Mouse (Mus musculus) small intestine, adult 2 months (tissue): ENCODE data around the gene Cs. TPM values are rescaled to one million over a fixed set of nuclear protein-coding genes. Genes with fewer than 3 reads are reported as not detected.
"Not testable (repeated sequence)": the region's sequence is repeated elsewhere in the genome, so short reads cannot be mapped to it uniquely, and the experiment has no call there.

ENCODE experiments used
- H3K27ac ChIP-seq: fragments of 200-500 bp; 2 replicates; pipeline ENCODE4 v1.5.1; 2012; ENCODE audit warnings: low read depth, low read length, control low read depth, inconsistent platforms; ENCODE audit not compliant: insufficient read depth
- H3K27me3 ChIP-seq: fragments of 200-500 bp; 2 replicates; pipeline ENCODE4 v1.6.1; 2012; ENCODE audit warnings: mild to moderate bottlenecking, moderate library complexity, low read length, inconsistent platforms; ENCODE audit not compliant: control insufficient read depth, insufficient read depth
- H3K36me3 ChIP-seq: fragments of 200-500 bp; 2 replicates; pipeline ENCODE4 v1.6.1; 2012; ENCODE audit warnings: mild to moderate bottlenecking, low read length, control low read depth, inconsistent platforms; ENCODE audit not compliant: control insufficient read depth, insufficient read depth
- H3K4me1 ChIP-seq: fragments of 200-500 bp; 2 replicates; pipeline ENCODE4 v1.6.1; 2012; ENCODE audit warnings: low read length, inconsistent platforms, mixed read lengths; ENCODE audit not compliant: control insufficient read depth, insufficient read depth, insufficient read length
- H3K4me3 ChIP-seq: fragments of 200-500 bp; 2 replicates; pipeline ENCODE4 v1.5.1; 2012; ENCODE audit warnings: low read depth, mild to moderate bottlenecking, control low read depth, inconsistent platforms, low read length, moderate library complexity
- CTCF ChIP-seq: fragments of 200-500 bp; IDR thresholded peaks from 2 replicates; pipeline ENCODE4 v1.5.1; 2012; ENCODE audit warnings: low read depth, mild to moderate bottlenecking, control low read depth, inconsistent platforms, low read length, moderate library complexity, mixed read lengths; ENCODE audit not compliant: insufficient replicate concordance, insufficient read length; ENCODE audit errors: extremely low read depth
- POLR2A ChIP-seq: fragments of 200-500 bp; IDR thresholded peaks from 2 replicates; pipeline ENCODE4 v1.6.1; 2012; ENCODE audit warnings: low read depth, mild to moderate bottlenecking, control low read depth, inconsistent platforms, low read length, moderate library complexity
- WGBS: fragments of 180-500 bp; shearing (Covaris S2); methylation state at CpG from one replicate; pipeline ENCODE4 v1.1.7; 2018; 5-methylcytosine and 5-hydroxymethylcytosine counted together
- polyA plus RNA-seq: library from polyadenylated mRNA; depleted of rRNA; stranded (reverse); fragments of >200 nt; gene quantifications from 2 replicates; pipeline ENCODE4 v1.2.3, GENCODE M21; 2012

Cs gene
- polyA plus RNA-seq, 1 experiment = 588 TPM

GRCm38 (mm10) chr10:128322141-128323108, 15.1 kb upstream of the Cs start, which contains the start of gene Cnpy2:
Gene Cnpy2 (plus strand): TSS chr10:128322459.
- TF ChIP-seq POLR2A (peak; percentile 35), CTCF (no peak)
- H3K36me3 ChIP-seq = peaks cover 48% of the 10 kb centered on the region
- peak within 1 kb of the TSS; percentile 88 for H3K4me3 ChIP-seq
- under 1% methylated on average over 40 of the region's 40 CpGs for WGBS
- H3K27ac ChIP-seq = peak within 1 kb of the TSS; percentile 80
- H3K27me3 ChIP-seq = no peaks in the 10 kb centered on the region
- peaks cover 6% of the 10 kb centered on the region; the same call in 1 of the 2 replicates for H3K4me1 ChIP-seq

- Histone ChIP-seq H3K4me3 (peak overlapping the region; percentile 88), H3K27me3 (no peaks in the 10 kb centered on the region), H3K27ac (peak overlapping the region; percentile 80), H3K36me3 (peaks cover 42% of the 10 kb centered on the region), H3K4me1 (peaks cover 6% of the 10 kb centered on the region; the same call in 1 of the 2 replicates)
- TF ChIP-seq CTCF (no peak), POLR2A (no peak)
- WGBS = 35% methylated on average over 8 of the region's 8 CpGs
Observed at GRCm38 (mm10) chr10:128323516-128323915, 14.0 kb upstream of the Cs start.

- Histone ChIP-seq H3K4me3 (no peak overlapping the region), H3K27me3 (no peaks in the 10 kb centered on the region), H3K4me1 (peaks cover 6% of the 10 kb centered on the region; the same call in 1 of the 2 replicates), H3K36me3 (peaks cover 26% of the 10 kb centered on the region), H3K27ac (no peak overlapping the region)
- WGBS = 90% methylated on average over 8 of the region's 8 CpGs
- TF ChIP-seq POLR2A = no peak
- no peak for TF ChIP-seq CTCF
Observed at GRCm38 (mm10) chr10:128326825-128327224, 10.7 kb upstream of the Cs start.

GRCm38 (mm10) chr10:128327610-128328009, 9.9 kb upstream of the Cs start:
- H3K27me3 ChIP-seq = no peaks in the 10 kb centered on the region
- TF ChIP-seq CTCF (no peak), POLR2A (no peak)
- no peak overlapping the region for H3K4me3 ChIP-seq
- peaks cover 26% of the 10 kb centered on the region for H3K36me3 ChIP-seq
- peaks cover 6% of the 10 kb centered on the region; the same call in 1 of the 2 replicates for H3K4me1 ChIP-seq
- H3K27ac ChIP-seq = no peak overlapping the region
- 83% methylated on average over 10 of the region's 10 CpGs for WGBS

GRCm38 (mm10) chr10:128332358-128333249, 4.9 kb upstream of the Cs start:
- not testable (repeated sequence) for H3K36me3 ChIP-seq, H3K27ac ChIP-seq, H3K27me3 ChIP-seq, H3K4me3 ChIP-seq, H3K4me1 ChIP-seq
- WGBS = 65% methylated on average over 6 of the region's 6 CpGs

GRCm38 (mm10) chr10:128335582-128335981, 2.0 kb upstream of the Cs start:
- TF ChIP-seq POLR2A = no peak
- H3K27me3 ChIP-seq = no peaks in the 10 kb centered on the region
- peak overlapping the region; percentile 86 for H3K27ac ChIP-seq
- 0% methylated on average over 4 of the region's 4 CpGs for WGBS
- peaks cover 7% of the 10 kb centered on the region for H3K36me3 ChIP-seq
- peaks cover 2% of the 10 kb centered on the region for H3K4me1 ChIP-seq
- no peak overlapping the region for H3K4me3 ChIP-seq

GRCm38 (mm10) chr10:128336195-128336594, 1.3 kb upstream of the Cs start:
- no peaks in the 10 kb centered on the region for H3K27me3 ChIP-seq
- H3K36me3 ChIP-seq = peaks cover 8% of the 10 kb centered on the region
- WGBS = 58% methylated on average over 3 of the region's 3 CpGs
- H3K4me1 ChIP-seq = peaks cover 2% of the 10 kb centered on the region
- TF ChIP-seq POLR2A (no peak), CTCF (no peak)
- H3K4me3 ChIP-seq = no peak overlapping the region
- peak overlapping the region; percentile 86 for H3K27ac ChIP-seq
